Mouse (Mus musculus): ENCODE results near the gene Akr1c13.
"Not testable (repeated sequence)": the region's sequence is repeated elsewhere in the genome, so short reads cannot be mapped to it uniquely, and the experiment has no call there.

- TF ChIP-seq CTCF (IDR thresholded peaks at IDR 0.05; ENCODE audit: low read depth, low read length); EP300 (IDR thresholded peaks at IDR 0.05; ENCODE audit: insufficient read depth, low read depth, low read length); POLR2A (IDR thresholded peaks at IDR 0.05; ENCODE audit: insufficient read depth, low read length): not testable (repeated sequence)
These were observed 4.1 kb upstream of the Akr1c13 start for GRCm38 (mm10) chr13:4186641-4187411.
